Mouse (Mus musculus) embryonic fibroblast, embryonic 13.5 days (primary cell): ENCODE measurements around the gene Acsl4. TPM values are rescaled to one million over a fixed set of nuclear protein-coding genes. Genes with fewer than 3 reads are reported as not detected.
A peak's percentile ranks its signal among the peaks of the same experiment; 100 is the strongest.

Source experiments
- H3K27ac ChIP-seq: 2 replicates; pipeline ENCODE4 v1.5.1; 2012; ENCODE audit warnings: low read length, control low read depth, inconsistent platforms; ENCODE audit not compliant: insufficient read depth
- H3K4me1 ChIP-seq: 2 replicates; pipeline ENCODE4 v1.6.1; 2011; ENCODE audit warnings: low read length; ENCODE audit not compliant: control insufficient read depth, insufficient read depth
- H3K4me3 ChIP-seq: 2 replicates; pipeline ENCODE4 v1.5.1; 2011; ENCODE audit warnings: mild to moderate bottlenecking, control low read depth, low read length; ENCODE audit not compliant: insufficient read depth
- CTCF ChIP-seq: IDR thresholded peaks from 2 replicates; pipeline ENCODE4 v1.5.1; 2011; ENCODE audit warnings: mild to moderate bottlenecking, control low read depth, low read length, moderate library complexity, borderline replicate concordance; ENCODE audit not compliant: insufficient read depth
- POLR2A ChIP-seq: IDR thresholded peaks from 2 replicates; pipeline ENCODE4 v1.6.1; 2011; ENCODE audit warnings: low read depth, mild to moderate bottlenecking, control low read depth, low read length, moderate library complexity
- polyA plus RNA-seq: library from polyadenylated mRNA; stranded (reverse); fragments of >200 nt; gene quantifications from 2 replicates; pipeline ENCODE4 v1.2.4, GENCODE M21; 2011; ENCODE audit warnings: low read depth; ENCODE audit not compliant: missing spikeins, insufficient read length

Gene Acsl4
- 34.0 and 37.0 TPM in 2 replicates for polyA plus RNA-seq

GRCm38 (mm10) chrX:142390247-142390908 lies at the start of gene Acsl4:
TSS of gene Acsl4 (minus strand) at chrX:142390535.
- H3K4me1 ChIP-seq: no peaks in the 10 kb centered on the region
- H3K4me3 ChIP-seq: peak within 1 kb of the TSS; percentile 98
- H3K27ac ChIP-seq: peak within 1 kb of the TSS; percentile 71
- TF ChIP-seq CTCF (no peak), POLR2A (peak; percentile 75)

GRCm38 (mm10) chrX:142437971-142438504 lies 47.7 kb upstream of the Acsl4 start:
- TF ChIP-seq CTCF (no peak), POLR2A (no peak)
- Histone ChIP-seq H3K4me1 (no peaks in the 10 kb centered on the region), H3K27ac (no peak overlapping the region), H3K4me3 (no peak overlapping the region)

DNA sequence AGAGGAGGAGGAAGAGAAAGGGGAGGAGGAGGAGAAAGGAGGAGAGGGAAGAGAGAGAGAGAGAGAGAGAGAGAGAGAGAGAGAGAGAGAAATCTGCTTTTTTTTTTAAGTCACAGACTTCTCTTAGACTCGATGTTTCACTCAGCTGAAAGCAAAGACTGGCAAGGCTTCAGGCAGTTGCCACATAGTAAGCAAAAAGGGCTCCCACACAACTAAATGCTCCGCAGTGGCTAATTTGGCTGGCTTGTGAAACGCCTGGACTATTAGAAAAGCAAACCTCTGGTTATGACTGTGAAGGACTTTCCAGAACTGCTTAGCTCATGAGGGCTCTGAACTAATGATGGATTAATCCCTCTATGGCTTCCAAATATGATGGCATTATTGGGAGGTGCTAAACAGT lies 42.5 kb upstream of the Acsl4 start:
- H3K4me1 ChIP-seq: no peaks in the 10 kb centered on the region
- TF ChIP-seq POLR2A: no peak
- TF ChIP-seq CTCF: no peak
- H3K27ac ChIP-seq: no peak overlapping the region
- no peak overlapping the region for H3K4me3 ChIP-seq

DNA sequence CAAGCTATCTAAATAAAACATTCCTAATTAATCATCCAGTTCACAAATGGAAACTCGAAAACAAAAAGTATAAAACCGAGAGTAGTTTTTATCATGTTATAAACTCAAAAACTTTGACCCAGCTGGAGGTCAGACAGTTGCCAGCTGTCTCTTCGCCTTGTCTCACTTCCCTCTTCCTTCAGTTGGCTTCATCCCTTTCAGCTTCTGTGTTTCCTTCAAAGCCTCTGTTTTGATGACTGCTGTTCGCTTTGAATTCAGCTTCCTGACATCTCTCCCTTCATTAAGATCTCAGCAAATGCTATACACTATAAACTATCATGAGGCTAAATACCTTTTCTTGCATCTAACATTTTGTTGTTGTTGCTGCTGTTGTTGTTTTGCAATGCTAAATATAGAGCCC lies 36.8 kb upstream of the Acsl4 start:
- TF ChIP-seq CTCF (no peak), POLR2A (no peak)
- Histone ChIP-seq H3K4me1 (0 out of 2 replicates have a peak, but pooled peaks cover 2% of the 10 kb centered on the region), H3K27ac (peak overlapping the region; percentile 65; the same call in 1 of the 2 replicates), H3K4me3 (no peak overlapping the region)

- no peak for TF ChIP-seq POLR2A
- no peak for TF ChIP-seq CTCF
- Histone ChIP-seq H3K27ac (peak overlapping the region; percentile 96), H3K4me3 (no peak overlapping the region), H3K4me1 (0 out of 2 replicates have a peak, but pooled peaks cover 2% of the 10 kb centered on the region)
These were observed 36.3 kb upstream of the Acsl4 start for GRCm38 (mm10) chrX:142426628-142427027.

- no peak overlapping the region for H3K4me3 ChIP-seq
- TF ChIP-seq CTCF: no peak
- H3K4me1 ChIP-seq: no peaks in the 10 kb centered on the region
- H3K27ac ChIP-seq: no peak overlapping the region
These were observed 23.5 kb upstream of the Acsl4 start for GRCm38 (mm10) chrX:142413884-142414283.

- H3K27ac ChIP-seq: no peak overlapping the region
- H3K4me3 ChIP-seq: no peak overlapping the region
- TF ChIP-seq CTCF: no peak
- TF ChIP-seq POLR2A: no peak
- no peaks in the 10 kb centered on the region for H3K4me1 ChIP-seq
These were observed 19.7 kb upstream of the Acsl4 start for GRCm38 (mm10) chrX:142410060-142410459.

GRCm38 (mm10) chrX:142409338-142409737 lies 19.0 kb upstream of the Acsl4 start:
- H3K27ac ChIP-seq: no peak overlapping the region

GRCm38 (mm10) chrX:142403114-142403513 lies 12.8 kb upstream of the Acsl4 start:
- TF ChIP-seq CTCF (no peak), POLR2A (no peak)

More at GRCm38 (mm10) chrX:142409338-142409737, 19.0 kb upstream of the Acsl4 start:
- Histone ChIP-seq H3K4me3 (no peak overlapping the region), H3K4me1 (no peaks in the 10 kb centered on the region)
- TF ChIP-seq POLR2A: no peak
- no peak for TF ChIP-seq CTCF

GRCm38 (mm10) chrX:142398621-142399020 lies 8.3 kb upstream of the Acsl4 start:
- H3K27ac ChIP-seq: no peak overlapping the region
- no peak for TF ChIP-seq CTCF
- TF ChIP-seq POLR2A: no peak
- H3K4me3 ChIP-seq: no peak overlapping the region
- no peaks in the 10 kb centered on the region for H3K4me1 ChIP-seq

More at GRCm38 (mm10) chrX:142403114-142403513, 12.8 kb upstream of the Acsl4 start:
- Histone ChIP-seq H3K4me1 (no peaks in the 10 kb centered on the region), H3K4me3 (no peak overlapping the region), H3K27ac (no peak overlapping the region)
